Mouse (Mus musculus): ENCODE data around the gene N4bp1. TPM values are rescaled to one million over a fixed set of nuclear protein-coding genes. Genes with fewer than 3 reads are reported as not detected.

N4bp1 gene
- polyA plus RNA-seq, 1 experiment from 2014 or later = 13.0 TPM

GRCm38 (mm10) chr8:86891533-86891932 lies 6.5 kb upstream of the N4bp1 start:
- no peak overlapping the region for H3K4me3 ChIP-seq (ENCODE audit: low read depth, low read length)
- DNase-seq (ENCODE audit: low spot score) (no peak), ATAC-seq (ENCODE audit: insufficient number of reproducible peaks, low FRiP score, low TSS enrichment, low read depth) (no peak)
- H3K9me3 ChIP-seq (ENCODE audit: control insufficient read depth, low read length) = no peaks in the 10 kb centered on the region
- no peak overlapping the region for H3K27ac ChIP-seq (replicated peaks; ENCODE audit: low read depth, low read length)
- WGBS = 89% methylated on average over 1 of the region's 1 CpGs
- H3K9ac ChIP-seq (ENCODE audit: low read length) = no peak overlapping the region
- no peaks in the 10 kb centered on the region for H3K27me3 ChIP-seq (ENCODE audit: control insufficient read depth, insufficient read depth, low read length)
- H3K4me1 ChIP-seq (ENCODE audit: control insufficient read depth, insufficient read depth, low read length) = no peaks in the 10 kb centered on the region
- no peak overlapping the region for H3K4me2 ChIP-seq (ENCODE audit: low read depth, severe bottlenecking)
- H3K36me3 ChIP-seq (ENCODE audit: control insufficient read depth, insufficient read depth, low read length) = no peaks in the 10 kb centered on the region

GRCm38 (mm10) chr8:86888058-86888939 lies 3.2 kb upstream of the N4bp1 start:
- H3K36me3 ChIP-seq (ENCODE audit: control insufficient read depth, insufficient read depth, low read length) = no peaks in the 10 kb centered on the region
- H3K9ac ChIP-seq (ENCODE audit: low read length) = no peak overlapping the region
- H3K27me3 ChIP-seq (ENCODE audit: control insufficient read depth, insufficient read depth, low read length) = no peaks in the 10 kb centered on the region
- no peak overlapping the region for H3K27ac ChIP-seq (replicated peaks; ENCODE audit: low read depth, low read length)
- H3K4me2 ChIP-seq (ENCODE audit: low read depth, severe bottlenecking) = no peak overlapping the region
- no peaks in the 10 kb centered on the region for H3K9me3 ChIP-seq (ENCODE audit: control insufficient read depth, low read length)
- ATAC-seq (ENCODE audit: insufficient number of reproducible peaks, low FRiP score, low TSS enrichment, low read depth) (no peak), DNase-seq (ENCODE audit: low spot score) (no peak)
- H3K4me1 ChIP-seq (ENCODE audit: control insufficient read depth, insufficient read depth, low read length) = peaks cover 6% of the 10 kb centered on the region
- no peak overlapping the region for H3K4me3 ChIP-seq (ENCODE audit: low read depth, low read length)
- WGBS = 75% methylated on average over 11 of the region's 11 CpGs

DNA sequence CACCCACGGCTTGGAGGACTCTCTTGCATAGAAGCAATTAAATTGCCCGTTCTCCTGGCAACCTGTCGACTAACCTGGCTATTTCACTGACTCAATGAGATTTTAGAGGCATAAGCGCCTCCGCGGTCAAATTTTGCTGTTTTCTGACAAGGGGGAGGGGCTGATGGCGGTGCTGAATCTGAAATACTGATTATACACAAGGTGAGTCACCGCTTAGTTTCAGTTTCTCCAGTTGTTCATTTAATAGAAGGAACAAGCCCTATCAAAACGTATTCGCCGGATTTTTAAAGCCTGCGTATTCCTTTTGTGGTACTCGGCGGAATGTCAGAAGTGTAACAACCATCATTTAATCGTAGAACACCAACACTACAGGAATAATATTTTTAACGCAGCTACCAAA lies 991 bp downstream of the N4bp1 start:
- Histone ChIP-seq H3K9ac (ENCODE audit: low read length) (peak overlapping the region; percentile 93), H3K27me3 (ENCODE audit: control insufficient read depth, insufficient read depth, low read length) (no peaks in the 10 kb centered on the region), H3K4me2 (ENCODE audit: low read depth, severe bottlenecking) (peak overlapping the region; percentile 86), H3K9me3 (ENCODE audit: control insufficient read depth, low read length) (no peaks in the 10 kb centered on the region), H3K36me3 (ENCODE audit: control insufficient read depth, insufficient read depth, low read length) (peaks cover 3% of the 10 kb centered on the region), H3K27ac (replicated peaks; ENCODE audit: low read depth, low read length) (peak overlapping the region; percentile 83), H3K4me1 (ENCODE audit: control insufficient read depth, insufficient read depth, low read length) (peaks cover 14% of the 10 kb centered on the region), H3K4me3 (ENCODE audit: low read depth, low read length) (peak overlapping the region; percentile 95)
- ATAC-seq (ENCODE audit: insufficient number of reproducible peaks, low FRiP score, low TSS enrichment, low read depth) (no peak), DNase-seq (ENCODE audit: low spot score) (no peak)
- WGBS = 2% methylated on average over 16 of the region's 16 CpGs

DNA sequence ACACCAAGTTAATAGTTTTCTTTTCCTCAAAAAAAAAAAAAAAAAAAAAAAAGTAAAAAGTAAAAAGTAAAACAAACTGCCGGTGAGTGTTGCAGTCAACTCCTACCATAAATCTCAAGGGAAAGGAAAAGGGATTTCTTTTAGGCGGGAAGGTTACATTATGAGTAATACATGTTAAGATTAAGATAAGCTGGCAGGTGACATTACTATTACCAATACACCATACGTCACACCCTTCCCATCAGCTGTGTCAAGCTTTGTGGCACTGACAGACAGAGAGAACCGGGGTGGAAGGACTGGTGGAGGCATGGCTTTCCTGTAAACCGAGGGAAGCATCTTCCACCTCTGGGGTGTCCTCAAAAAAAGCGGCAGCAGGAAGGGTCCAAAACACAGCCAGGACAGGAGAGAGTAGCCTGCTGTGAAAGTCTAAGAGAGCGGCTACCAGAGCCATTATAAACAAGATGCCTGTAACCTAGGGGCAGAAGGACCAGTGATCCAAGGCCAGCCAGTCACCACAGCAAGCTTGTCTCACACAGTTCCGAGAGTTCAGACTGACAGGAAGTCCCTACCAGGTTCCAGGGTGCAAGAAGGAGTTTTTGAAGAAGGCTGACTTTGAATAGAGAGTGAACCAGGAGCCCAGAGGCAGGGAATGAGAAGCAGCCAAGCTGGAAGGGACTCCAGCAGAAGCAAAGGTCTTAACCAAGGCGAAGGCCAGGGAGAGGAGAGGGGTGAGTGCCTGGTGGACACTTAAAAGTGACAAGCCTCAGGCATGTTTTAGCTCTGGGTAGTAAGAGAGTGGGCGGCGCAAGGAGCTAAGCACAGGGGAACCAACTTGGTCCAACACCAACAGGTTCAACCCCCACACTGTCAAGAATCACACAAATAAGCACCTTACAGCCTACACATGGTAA lies 2.2 kb downstream of the N4bp1 start:
- no peak overlapping the region for H3K9ac ChIP-seq (ENCODE audit: low read length)
- no peaks in the 10 kb centered on the region for H3K9me3 ChIP-seq (ENCODE audit: control insufficient read depth, low read length)
- H3K27me3 ChIP-seq (ENCODE audit: control insufficient read depth, insufficient read depth, low read length) = no peaks in the 10 kb centered on the region
- H3K27ac ChIP-seq (replicated peaks; ENCODE audit: low read depth, low read length) = no peak overlapping the region
- H3K4me1 ChIP-seq (ENCODE audit: control insufficient read depth, insufficient read depth, low read length) = peaks cover 14% of the 10 kb centered on the region
- H3K36me3 ChIP-seq (ENCODE audit: control insufficient read depth, insufficient read depth, low read length) = peaks cover 3% of the 10 kb centered on the region
- 73% methylated on average over 11 of the region's 11 CpGs for WGBS
- DNase-seq (ENCODE audit: low spot score) (no peak), ATAC-seq (ENCODE audit: insufficient number of reproducible peaks, low FRiP score, low TSS enrichment, low read depth) (no peak)
- H3K4me3 ChIP-seq (ENCODE audit: low read depth, low read length) = no peak overlapping the region
- peak overlapping the region; percentile 86; the same call in 1 of the 2 replicates for H3K4me2 ChIP-seq (ENCODE audit: low read depth, severe bottlenecking)

GRCm38 (mm10) chr8:86881951-86882350 lies 3.1 kb downstream of the N4bp1 start:
- H3K9me3 ChIP-seq (ENCODE audit: control insufficient read depth, low read length) = no peaks in the 10 kb centered on the region
- H3K9ac ChIP-seq (ENCODE audit: low read length) = no peak overlapping the region
- 69% methylated on average over 9 of the region's 9 CpGs for WGBS
- ATAC-seq (ENCODE audit: insufficient number of reproducible peaks, low FRiP score, low TSS enrichment, low read depth) (no peak), DNase-seq (ENCODE audit: low spot score) (no peak)
- H3K27ac ChIP-seq (replicated peaks; ENCODE audit: low read depth, low read length) = no peak overlapping the region
- peaks cover 3% of the 10 kb centered on the region for H3K36me3 ChIP-seq (ENCODE audit: control insufficient read depth, insufficient read depth, low read length)
- no peaks in the 10 kb centered on the region for H3K27me3 ChIP-seq (ENCODE audit: control insufficient read depth, insufficient read depth, low read length)
- H3K4me3 ChIP-seq (ENCODE audit: low read depth, low read length) = no peak overlapping the region
- H3K4me1 ChIP-seq (ENCODE audit: control insufficient read depth, insufficient read depth, low read length) = peaks cover 14% of the 10 kb centered on the region
- H3K4me2 ChIP-seq (ENCODE audit: low read depth, severe bottlenecking) = no peak overlapping the region

DNA sequence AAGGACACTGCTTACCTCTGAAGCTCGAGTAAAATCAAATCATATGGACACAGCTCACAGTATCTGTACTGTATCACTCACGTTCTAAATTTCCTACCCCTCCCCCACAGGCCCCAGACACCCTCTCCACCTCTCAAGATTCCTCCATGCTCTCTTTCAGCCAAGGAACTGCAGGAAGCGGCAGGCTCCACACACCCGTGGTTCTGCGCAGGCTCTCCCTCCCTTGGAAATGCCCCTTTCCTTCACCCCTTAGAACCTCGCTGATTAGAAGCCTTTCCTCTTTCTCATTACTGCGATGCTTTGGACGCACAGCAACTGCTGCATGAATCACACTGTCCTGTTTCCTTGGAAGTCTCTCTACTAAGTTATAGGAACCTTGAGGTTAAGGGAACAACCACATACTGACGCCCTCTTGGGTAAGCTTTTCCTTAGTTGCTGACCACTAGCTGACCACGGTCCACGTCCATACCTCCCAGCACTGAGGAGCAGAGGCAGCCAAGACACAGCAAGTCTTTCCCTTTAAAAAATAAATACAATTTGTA lies 3.9 kb downstream of the N4bp1 start:
- H3K4me3 ChIP-seq (ENCODE audit: low read depth, low read length) = no peak overlapping the region
- H3K36me3 ChIP-seq (ENCODE audit: control insufficient read depth, insufficient read depth, low read length) = peaks cover 3% of the 10 kb centered on the region
- no peak overlapping the region for H3K9ac ChIP-seq (ENCODE audit: low read length)
- no peak overlapping the region for H3K4me2 ChIP-seq (ENCODE audit: low read depth, severe bottlenecking)
- no peak for DNase-seq (ENCODE audit: low spot score)
- no peak overlapping the region for H3K27ac ChIP-seq (replicated peaks; ENCODE audit: low read depth, low read length)
- no peaks in the 10 kb centered on the region for H3K9me3 ChIP-seq (ENCODE audit: control insufficient read depth, low read length)
- ATAC-seq (ENCODE audit: insufficient number of reproducible peaks, low FRiP score, low TSS enrichment, low read depth) = no peak
- 89% methylated on average over 11 of the region's 11 CpGs for WGBS
- no peaks in the 10 kb centered on the region for H3K27me3 ChIP-seq (ENCODE audit: control insufficient read depth, insufficient read depth, low read length)
- H3K4me1 ChIP-seq (ENCODE audit: control insufficient read depth, insufficient read depth, low read length) = peaks cover 14% of the 10 kb centered on the region

- WGBS = 92% methylated on average over 2 of the region's 2 CpGs
- no peak for ATAC-seq (ENCODE audit: insufficient number of reproducible peaks, low FRiP score, low TSS enrichment, low read depth)
Observed at GRCm38 (mm10) chr8:86876831-86877230, 8.2 kb downstream of the N4bp1 start.

GRCm38 (mm10) chr8:86874055-86874454 lies 11.0 kb downstream of the N4bp1 start:
- no peak overlapping the region for H3K9ac ChIP-seq (ENCODE audit: low read length)
- no peak overlapping the region for H3K4me3 ChIP-seq (ENCODE audit: low read depth, low read length)
- no peak overlapping the region for H3K4me2 ChIP-seq (ENCODE audit: low read depth, severe bottlenecking)
- no peaks in the 10 kb centered on the region for H3K27me3 ChIP-seq (ENCODE audit: control insufficient read depth, insufficient read depth, low read length)
- no peaks in the 10 kb centered on the region for H3K9me3 ChIP-seq (ENCODE audit: control insufficient read depth, low read length)
- H3K36me3 ChIP-seq (ENCODE audit: control insufficient read depth, insufficient read depth, low read length) = no peaks in the 10 kb centered on the region
- no peak overlapping the region for H3K27ac ChIP-seq (replicated peaks; ENCODE audit: low read depth, low read length)
- WGBS = 80% methylated on average over 2 of the region's 2 CpGs
- H3K4me1 ChIP-seq (ENCODE audit: control insufficient read depth, insufficient read depth, low read length) = no peaks in the 10 kb centered on the region
- ATAC-seq (ENCODE audit: insufficient number of reproducible peaks, low FRiP score, low TSS enrichment, low read depth) (no peak), DNase-seq (ENCODE audit: low spot score) (no peak)

More at GRCm38 (mm10) chr8:86876831-86877230, 8.2 kb downstream of the N4bp1 start:
- Histone ChIP-seq H3K9me3 (ENCODE audit: control insufficient read depth, low read length) (no peaks in the 10 kb centered on the region), H3K36me3 (ENCODE audit: control insufficient read depth, insufficient read depth, low read length) (peaks cover 3% of the 10 kb centered on the region), H3K4me1 (ENCODE audit: control insufficient read depth, insufficient read depth, low read length) (no peaks in the 10 kb centered on the region), H3K4me2 (ENCODE audit: low read depth, severe bottlenecking) (no peak overlapping the region), H3K4me3 (ENCODE audit: low read depth, low read length) (no peak overlapping the region), H3K9ac (ENCODE audit: low read length) (no peak overlapping the region), H3K27ac (replicated peaks; ENCODE audit: low read depth, low read length) (no peak overlapping the region), H3K27me3 (ENCODE audit: control insufficient read depth, insufficient read depth, low read length) (no peaks in the 10 kb centered on the region)
- DNase-seq (ENCODE audit: low spot score) = no peak
